Mouse (Mus musculus) myocyte (in vitro differentiated cells): ENCODE results near the gene Car5a. TPM values are rescaled to one million over a fixed set of nuclear protein-coding genes. Genes with fewer than 3 reads are reported as not detected.

Experiments
- H3K27me3 ChIP-seq: one replicate; pipeline ENCODE4 v1.6.1; 2011; ENCODE audit not compliant: control insufficient read depth, insufficient read depth, insufficient read length
- H3K36me3 ChIP-seq: one replicate; pipeline ENCODE4 v1.6.1; 2011; ENCODE audit not compliant: control insufficient read depth, insufficient read depth
- H3K4me2 ChIP-seq: one replicate; pipeline ENCODE4 v1.6.1; 2011; ENCODE audit warnings: low read depth, control low read depth
- H3K4me3 ChIP-seq: one replicate; pipeline ENCODE4 v1.5.1; 2011; ENCODE audit warnings: mild to moderate bottlenecking, control low read depth, moderate library complexity
- H3K79me2 ChIP-seq: one replicate; pipeline ENCODE4 v1.6.1; 2011; ENCODE audit not compliant: control insufficient read depth, insufficient read depth
- H3ac ChIP-seq: one replicate; pipeline ENCODE4 v1.6.1; 2011; ENCODE audit not compliant: control insufficient read depth, insufficient read length
- CEBPB ChIP-seq: IDR thresholded peaks from 2 replicates; pipeline ENCODE4 v1.6.1; 2011; ENCODE audit warnings: mild to moderate bottlenecking, moderate library complexity; ENCODE audit not compliant: poor library complexity, insufficient read depth, severe bottlenecking
- E2F4 ChIP-seq: IDR thresholded peaks from one replicate; pipeline ENCODE4 v1.6.1; 2011; ENCODE audit warnings: mild to moderate bottlenecking, control low read depth, moderate library complexity; ENCODE audit not compliant: insufficient read depth
- MAX ChIP-seq: IDR thresholded peaks from one replicate; pipeline ENCODE4 v1.6.1; 2011; ENCODE audit warnings: low read depth, mild to moderate bottlenecking, control low read depth
- MYOD1 ChIP-seq, 3 experiments: IDR thresholded peaks; one replicate each; pipeline ENCODE4 v1.6.1; 2011; ENCODE audit warnings: control low read depth in 2 of 3, low read depth in 2 of 3, mild to moderate bottlenecking in 2 of 3, moderate library complexity in 1 of 3; ENCODE audit not compliant: insufficient read length in 2 of 3, control insufficient read depth in 1 of 3
- MYOG ChIP-seq, 3 experiments: IDR thresholded peaks; one replicate each; pipeline ENCODE4 v1.6.1; 2011; ENCODE audit warnings: control low read depth in 2 of 3, low read depth in 2 of 3, mild to moderate bottlenecking in 2 of 3; ENCODE audit not compliant: insufficient read length in 2 of 3, control insufficient read depth in 1 of 3, insufficient read depth in 1 of 3
- POLR2A ChIP-seq: IDR thresholded peaks from one replicate; pipeline ENCODE4 v1.6.1; 2011; ENCODE audit warnings: low read depth, mild to moderate bottlenecking, control low read depth, moderate library complexity; ENCODE audit not compliant: insufficient read length
- POLR2AphosphoS2 ChIP-seq: IDR thresholded peaks from one replicate; pipeline ENCODE4 v1.6.1; 2011; ENCODE audit warnings: low read depth, control low read depth; ENCODE audit not compliant: insufficient read length
- REST ChIP-seq: IDR thresholded peaks from one replicate; pipeline ENCODE4 v1.6.1; 2011; ENCODE audit warnings: mild to moderate bottlenecking, control low read depth, moderate library complexity; ENCODE audit not compliant: insufficient read depth, insufficient read length
- SRF ChIP-seq: IDR thresholded peaks from one replicate; pipeline ENCODE4 v1.6.1; 2011; ENCODE audit warnings: low read depth; ENCODE audit not compliant: control insufficient read depth, insufficient read length
- TCF12 ChIP-seq: IDR thresholded peaks from one replicate; pipeline ENCODE4 v1.6.1; 2011; ENCODE audit warnings: mild to moderate bottlenecking, control low read depth; ENCODE audit not compliant: poor library complexity, insufficient read depth, severe bottlenecking
- TCF3 ChIP-seq: IDR thresholded peaks from one replicate; pipeline ENCODE4 v1.6.1; 2011; ENCODE audit warnings: low read depth, control low read depth; ENCODE audit not compliant: insufficient read length
- USF1 ChIP-seq: IDR thresholded peaks from one replicate; pipeline ENCODE4 v1.6.1; 2011; ENCODE audit warnings: low read depth, mild to moderate bottlenecking, control low read depth, moderate library complexity
- polyA plus RNA-seq: library from polyadenylated mRNA; unstranded; fragments of >200 nt; fragmentation: generic; extraction: Trizol; gene quantifications from one replicate; pipeline ENCODE4 v1.2.1, GENCODE M21; 2012; ENCODE audit warnings: missing spikeins

Car5a gene
- polyA plus RNA-seq, 1 experiment: not detected

GRCm38 (mm10) chr8:121875517-121875916, 69.2 kb downstream of the Car5a start:
- no peaks in the 10 kb centered on the region for H3K79me2 ChIP-seq
- no peaks in the 10 kb centered on the region for H3K27me3 ChIP-seq
- no peak overlapping the region for H3ac ChIP-seq
- H3K36me3 ChIP-seq: no peaks in the 10 kb centered on the region
- H3K4me2 ChIP-seq: no peak overlapping the region
- TF ChIP-seq MYOG (IDR thresholded peaks at IDR 0.05; ENCODE audit: control insufficient read depth in 1 of 3, insufficient read depth in 1 of 3, insufficient read length in 2 of 3, low read depth in 2 of 3) (no peak), POLR2AphosphoS2 (peak; percentile 4)
- H3K4me3 ChIP-seq: no peak overlapping the region

GRCm38 (mm10) chr8:121875045-121875444, 69.7 kb downstream of the Car5a start:
- Histone ChIP-seq H3ac (no peak overlapping the region), H3K27me3 (no peaks in the 10 kb centered on the region), H3K36me3 (no peaks in the 10 kb centered on the region), H3K79me2 (no peaks in the 10 kb centered on the region), H3K4me3 (no peak overlapping the region), H3K4me2 (no peak overlapping the region)
- TF ChIP-seq TCF3: no peak
- no peak for TF ChIP-seq SRF
- TF ChIP-seq POLR2A: no peak
- no peak for TF ChIP-seq E2F4
- TF ChIP-seq MAX: no peak
- no peak for TF ChIP-seq MYOG (IDR thresholded peaks at IDR 0.05; ENCODE audit: control insufficient read depth in 1 of 3, insufficient read depth in 1 of 3, insufficient read length in 2 of 3, low read depth in 2 of 3)
- no peak for TF ChIP-seq USF1
- TF ChIP-seq MYOD1 (IDR thresholded peaks at IDR 0.05; ENCODE audit: control insufficient read depth in 1 of 3, insufficient read length in 2 of 3, low read depth in 2 of 3): no peak
- no peak for TF ChIP-seq REST
- TF ChIP-seq CEBPB: no peak

GRCm38 (mm10) chr8:121874031-121874430, 70.7 kb downstream of the Car5a start:
- Histone ChIP-seq H3ac (no peak overlapping the region), H3K4me3 (no peak overlapping the region), H3K4me2 (no peak overlapping the region), H3K36me3 (no peaks in the 10 kb centered on the region), H3K27me3 (no peaks in the 10 kb centered on the region), H3K79me2 (no peaks in the 10 kb centered on the region)
- TF ChIP-seq MYOD1 (IDR thresholded peaks at IDR 0.05; ENCODE audit: control insufficient read depth in 1 of 3, insufficient read length in 2 of 3, low read depth in 2 of 3) (no peak), USF1 (no peak), MYOG (IDR thresholded peaks at IDR 0.05; ENCODE audit: control insufficient read depth in 1 of 3, insufficient read depth in 1 of 3, insufficient read length in 2 of 3, low read depth in 2 of 3) (no peak), POLR2AphosphoS2 (no peak), REST (no peak), CEBPB (no peak), E2F4 (no peak), POLR2A (no peak), TCF3 (no peak), SRF (no peak), TCF12 (no peak), MAX (no peak)

GRCm38 (mm10) chr8:121871833-121872440, 72.8 kb downstream of the Car5a start:
- Histone ChIP-seq H3K27me3 (no peaks in the 10 kb centered on the region), H3K4me2 (peak overlapping the region; percentile 34)

GRCm38 (mm10) chr8:121870190-121870589, 74.5 kb downstream of the Car5a start:
- no peak overlapping the region for H3K4me3 ChIP-seq
- H3K36me3 ChIP-seq: no peaks in the 10 kb centered on the region
- H3K27me3 ChIP-seq: no peaks in the 10 kb centered on the region
- no peak overlapping the region for H3K4me2 ChIP-seq
- H3K79me2 ChIP-seq: no peaks in the 10 kb centered on the region
- TF ChIP-seq USF1: no peak
- TF ChIP-seq REST: no peak
- no peak for TF ChIP-seq CEBPB
- no peak for TF ChIP-seq TCF12
- H3ac ChIP-seq: no peak overlapping the region

More at GRCm38 (mm10) chr8:121871833-121872440, 72.8 kb downstream of the Car5a start:
- no peak overlapping the region for H3K4me3 ChIP-seq
- no peaks in the 10 kb centered on the region for H3K79me2 ChIP-seq
- no peak overlapping the region for H3ac ChIP-seq
- no peak for TF ChIP-seq TCF12
- TF ChIP-seq MYOD1 (IDR thresholded peaks at IDR 0.05; ENCODE audit: control insufficient read depth in 1 of 3, insufficient read length in 2 of 3, low read depth in 2 of 3): peak in 1 of 3 experiments; percentile 53
- peak in 1 of 3 experiments; percentile 77 for TF ChIP-seq MYOG (IDR thresholded peaks at IDR 0.05; ENCODE audit: control insufficient read depth in 1 of 3, insufficient read depth in 1 of 3, insufficient read length in 2 of 3, low read depth in 2 of 3)
- no peak for TF ChIP-seq E2F4
- TF ChIP-seq REST: no peak
- no peaks in the 10 kb centered on the region for H3K36me3 ChIP-seq
